9 mouse cellular contexts compared by ENCODE assay signal in the genomic region with DNA sequence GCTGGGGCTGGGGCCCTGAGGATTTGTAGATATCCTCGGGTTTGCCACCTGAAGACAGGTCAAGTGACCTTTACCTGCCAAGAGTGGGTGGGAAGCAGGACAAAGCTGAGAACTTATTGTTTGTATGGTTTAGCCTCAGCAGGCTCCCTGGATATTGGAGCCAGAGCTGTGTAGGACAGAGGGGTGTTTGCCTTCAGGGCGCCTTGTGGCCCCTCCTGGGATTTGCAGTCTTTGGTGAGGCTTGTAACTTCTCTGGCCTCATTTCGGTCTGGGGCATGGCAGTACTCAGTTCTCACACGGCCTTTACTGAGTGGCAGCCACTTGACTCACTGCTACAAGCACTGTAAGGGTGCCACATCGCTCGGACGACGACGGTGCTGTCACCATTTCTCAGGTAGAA.
DNase-seq lines count a peak whose midpoint lies in the region; ATAC-seq lines count a peak whose summit lies in the region.
"Had no signal": no experiment of that assay in that cellular context is flagged by ENCODE, and none has a peak within 500 bp of the region (broad histone marks: within the 10 kb centered on the region; RNA-seq: fewer than 3 reads in every experiment).

No protein-coding gene starts in this region.

- H3K4me1 ChIP-seq in liver, embryonic 11.5 days (replicated peaks; ENCODE audit: control insufficient read depth, insufficient read depth, low read length): peaks cover 5% of the 10 kb centered on the region; the same call in 1 of the 2 replicates
- peaks cover 29% of the 10 kb centered on the region for H3K4me1 ChIP-seq in forebrain, embryonic 10.5 days
- H3K4me1 ChIP-seq in intestine, embryonic 15.5 days (replicated peaks): peaks cover 8% of the 10 kb centered on the region; the same call in 1 of the 2 replicates
- peaks cover 11% of the 10 kb centered on the region for H3K4me1 ChIP-seq in neural tube, embryonic 12.5 days

- peak overlapping the region; percentile 70 for H3K4me2 ChIP-seq in liver, embryonic 11.5 days
- peak overlapping the region; percentile 84; the same call in 1 of the 2 replicates for H3K4me2 ChIP-seq in intestine, embryonic 15.5 days (replicated peaks)
- peak overlapping the region; percentile 68 for H3K4me2 ChIP-seq in neural tube, embryonic 12.5 days (replicated peaks)

- peaks cover 3% of the 10 kb centered on the region for H3K27me3 ChIP-seq in liver, embryonic 11.5 days (replicated peaks; ENCODE audit: control insufficient read depth, insufficient read depth, low read length)
- peaks cover 59% of the 10 kb centered on the region for H3K27me3 ChIP-seq in forebrain, embryonic 10.5 days (ENCODE audit: poor library complexity, severe bottlenecking)
- peaks cover 4% of the 10 kb centered on the region; the same call in 1 of the 2 replicates for H3K27me3 ChIP-seq in intestine, embryonic 15.5 days (replicated peaks)
- H3K27me3 ChIP-seq in neural tube, embryonic 12.5 days (replicated peaks): no peaks in the 10 kb centered on the region

- no peak for DNase-seq in liver, embryonic 11.5 days (ENCODE audit: low spot score)
- DNase-seq in liver: no peak
- no peak for DNase-seq in forebrain, embryonic 10.5 days (ENCODE audit: extremely low spot score, low spot score)
- DNase-seq in urinary bladder, postnatal 14 days (ENCODE audit: low spot score): no peak
- DNase-seq in right cerebral cortex, postnatal 14 days: no peak

- no peak overlapping the region for H3K9ac ChIP-seq in liver, embryonic 11.5 days (ENCODE audit: low read depth, low read length)
- no peak overlapping the region for H3K9ac ChIP-seq in intestine, embryonic 15.5 days
- 0 out of 2 replicates have a peak overlapping the region, but pooled peaks have one; percentile 45 for H3K9ac ChIP-seq in neural tube, embryonic 12.5 days

- ATAC-seq in liver, embryonic 11.5 days (replicated peaks; ENCODE audit: low FRiP score): peak; percentile 20; the same call in 1 of the 2 replicates
- ATAC-seq in intestine, embryonic 15.5 days: peak; percentile 42; the same call in 1 of the 2 replicates
- peak; percentile 28 for ATAC-seq in neural tube, embryonic 12.5 days (ENCODE audit: low FRiP score, low read depth)
- ATAC-seq: Patski had no signal

- H3K4me3 ChIP-seq in liver, embryonic 11.5 days (ENCODE audit: low read depth, low read length): no peak overlapping the region
- H3K4me3 ChIP-seq in forebrain, embryonic 10.5 days: peak overlapping the region; percentile 51
- no peak overlapping the region; the same call in 1 of the 2 replicates for H3K4me3 ChIP-seq in intestine, embryonic 15.5 days (replicated peaks)
- H3K4me3 ChIP-seq in neural tube, embryonic 12.5 days: no peak overlapping the region

- 39% methylated on average over 9 of the region's 9 CpGs for WGBS in liver, embryonic 11.5 days
- WGBS in forebrain, embryonic 10.5 days: 18% methylated on average over 9 of the region's 9 CpGs
- 52% methylated on average over 9 of the region's 9 CpGs for WGBS in intestine, embryonic 15.5 days
- 38% methylated on average over 9 of the region's 9 CpGs for WGBS in neural tube, embryonic 12.5 days

- H3K36me3 ChIP-seq in liver, embryonic 11.5 days (ENCODE audit: control insufficient read depth, insufficient read depth, low read length): no peaks in the 10 kb centered on the region
- no peaks in the 10 kb centered on the region for H3K36me3 ChIP-seq in forebrain, embryonic 10.5 days (replicated peaks)
- H3K36me3 ChIP-seq in intestine, embryonic 15.5 days: no peaks in the 10 kb centered on the region
- H3K36me3 ChIP-seq in neural tube, embryonic 12.5 days: no peaks in the 10 kb centered on the region

- no peak overlapping the region for H3K27ac ChIP-seq in liver, embryonic 11.5 days (ENCODE audit: low read depth, low read length)
- 0 out of 2 replicates have a peak overlapping the region, but pooled peaks have one; percentile 32 for H3K27ac ChIP-seq in forebrain, embryonic 10.5 days
- no peak overlapping the region for H3K27ac ChIP-seq in intestine, embryonic 15.5 days
- no peak overlapping the region for H3K27ac ChIP-seq in neural tube, embryonic 12.5 days
- H3K27ac ChIP-seq: macrophage had no signal

- H3K9me3 ChIP-seq in liver, embryonic 11.5 days (ENCODE audit: control insufficient read depth, low read length): no peaks in the 10 kb centered on the region
- no peaks in the 10 kb centered on the region for H3K9me3 ChIP-seq in forebrain, embryonic 10.5 days
- no peaks in the 10 kb centered on the region for H3K9me3 ChIP-seq in intestine, embryonic 15.5 days
- no peaks in the 10 kb centered on the region for H3K9me3 ChIP-seq in neural tube, embryonic 12.5 days
